Mouse (Mus musculus) intestine, postnatal 0 days (tissue): ENCODE results near the gene Zfp780b. TPM values are rescaled to one million over a fixed set of nuclear protein-coding genes. Genes with fewer than 3 reads are reported as not detected.
"Not testable (repeated sequence)": the region's sequence is repeated elsewhere in the genome, so short reads cannot be mapped to it uniquely, and the experiment has no call there.

Experiments
- ATAC-seq: fragments of 200-750 bp; cut with Nextera tagmentation; 2 replicates; pipeline ENCODE4 v1.8.0; 2017; ENCODE audit warnings: mild to moderate bottlenecking, moderate TSS enrichment, moderate library complexity
- H3K27ac ChIP-seq: fragments of 300-500 bp; sonication (generic); 2 replicates; pipeline ENCODE4 v1.5.1; 2014; ENCODE audit warnings: mild to moderate bottlenecking, low read depth, low read length, moderate library complexity
- H3K27me3 ChIP-seq: fragments of 300-500 bp; sonication (generic); replicated peaks from 2 replicates; pipeline ENCODE4 v1.6.1; 2014; ENCODE audit warnings: low read length, mixed read lengths; ENCODE audit not compliant: control insufficient read depth, insufficient read depth
- H3K36me3 ChIP-seq: fragments of 300-500 bp; sonication (generic); 2 replicates; pipeline ENCODE4 v1.6.1; 2014; ENCODE audit warnings: mild to moderate bottlenecking, moderate library complexity; ENCODE audit not compliant: control insufficient read depth, insufficient read depth
- H3K4me1 ChIP-seq: fragments of 300-500 bp; sonication (generic); replicated peaks from 2 replicates; pipeline ENCODE4 v1.6.1; 2014; ENCODE audit warnings: antibody characterized with exemption, low read length, mixed read lengths; ENCODE audit not compliant: control insufficient read depth, insufficient read depth
- H3K4me2 ChIP-seq: fragments of 300-500 bp; sonication (generic); replicated peaks from 2 replicates; pipeline ENCODE4 v1.6.1; 2014; ENCODE audit warnings: low read depth, mild to moderate bottlenecking, moderate library complexity
- H3K4me3 ChIP-seq: fragments of 300-500 bp; sonication (generic); 2 replicates; pipeline ENCODE4 v1.5.1; 2014; ENCODE audit warnings: low read depth, low read length
- H3K9ac ChIP-seq: fragments of 300-500 bp; sonication (generic); 2 replicates; pipeline ENCODE4 v1.6.1; 2014; ENCODE audit warnings: mild to moderate bottlenecking, low read depth, low read length
- H3K9me3 ChIP-seq: fragments of 300-500 bp; sonication (generic); 2 replicates; pipeline ENCODE4 v1.6.1; 2016; ENCODE audit warnings: mixed run types; ENCODE audit not compliant: control insufficient read depth
- CTCF ChIP-seq: sonication (generic); IDR thresholded peaks from 2 replicates; pipeline ENCODE4 v1.5.1; 2016; ENCODE audit warnings: low read depth, mild to moderate bottlenecking, control low read depth, antibody characterized with exemption, moderate library complexity
- WGBS: fragments of 180-500 bp; shearing (Covaris S2); extraction: QIAGEN DNeasy Blood & Tissue Kit; methylation state at CpG from one replicate; pipeline ENCODE4 v1.1.7; 2014; 5-methylcytosine and 5-hydroxymethylcytosine counted together
- polyA plus RNA-seq: library from polyadenylated mRNA; unstranded; fragments of >200 nt; fragmentation: Nextera tagmentation; extraction: Ambion mirVana; gene quantifications from 2 replicates; pipeline ENCODE4 v1.2.1, GENCODE M21; 2015

Gene Zfp780b
- polyA plus RNA-seq, 1 experiment from 2014 or later: 4.7 TPM

- not testable (repeated sequence) for H3K9ac ChIP-seq, H3K36me3 ChIP-seq, H3K4me3 ChIP-seq, H3K27me3 ChIP-seq, H3K4me2 ChIP-seq, H3K4me1 ChIP-seq, ATAC-seq, H3K9me3 ChIP-seq, H3K27ac ChIP-seq
- 38% methylated on average over 5 of the region's 7 CpGs for WGBS
- TF ChIP-seq CTCF: peak; percentile 53
These were observed 37.1 kb downstream of the Zfp780b start for GRCm38 (mm10) chr7:27941869-27942268.

- not testable (repeated sequence) for ATAC-seq, H3K9me3 ChIP-seq, H3K36me3 ChIP-seq, H3K27me3 ChIP-seq, H3K4me1 ChIP-seq, H3K9ac ChIP-seq, H3K27ac ChIP-seq
- peak overlapping the region; percentile 59 for H3K4me2 ChIP-seq
- peak overlapping the region; percentile 23 for H3K4me3 ChIP-seq
- WGBS: 17% methylated on average over 1 of the region's 9 CpGs
These were observed 45.2 kb downstream of the Zfp780b start for GRCm38 (mm10) chr7:27933800-27934158.

GRCm38 (mm10) chr7:27933050-27933799 is 45.7 kb downstream of the Zfp780b start:
- Histone ChIP-seq H3K36me3 (no peaks in the 10 kb centered on the region), H3K27ac (no peak overlapping the region), H3K9ac (0 out of 2 replicates have a peak overlapping the region, but pooled peaks have one; percentile 22), H3K27me3 (no peaks in the 10 kb centered on the region), H3K4me3 (peak overlapping the region; percentile 23), H3K4me1 (peaks cover 4% of the 10 kb centered on the region; the same call in 1 of the 2 replicates), H3K9me3 (no peaks in the 10 kb centered on the region), H3K4me2 (peak overlapping the region; percentile 59)
- ATAC-seq: peak; percentile 83; the same call in 1 of the 2 replicates
- TF ChIP-seq CTCF: no peak
- 16% methylated on average over 7 of the region's 7 CpGs for WGBS

DNA sequence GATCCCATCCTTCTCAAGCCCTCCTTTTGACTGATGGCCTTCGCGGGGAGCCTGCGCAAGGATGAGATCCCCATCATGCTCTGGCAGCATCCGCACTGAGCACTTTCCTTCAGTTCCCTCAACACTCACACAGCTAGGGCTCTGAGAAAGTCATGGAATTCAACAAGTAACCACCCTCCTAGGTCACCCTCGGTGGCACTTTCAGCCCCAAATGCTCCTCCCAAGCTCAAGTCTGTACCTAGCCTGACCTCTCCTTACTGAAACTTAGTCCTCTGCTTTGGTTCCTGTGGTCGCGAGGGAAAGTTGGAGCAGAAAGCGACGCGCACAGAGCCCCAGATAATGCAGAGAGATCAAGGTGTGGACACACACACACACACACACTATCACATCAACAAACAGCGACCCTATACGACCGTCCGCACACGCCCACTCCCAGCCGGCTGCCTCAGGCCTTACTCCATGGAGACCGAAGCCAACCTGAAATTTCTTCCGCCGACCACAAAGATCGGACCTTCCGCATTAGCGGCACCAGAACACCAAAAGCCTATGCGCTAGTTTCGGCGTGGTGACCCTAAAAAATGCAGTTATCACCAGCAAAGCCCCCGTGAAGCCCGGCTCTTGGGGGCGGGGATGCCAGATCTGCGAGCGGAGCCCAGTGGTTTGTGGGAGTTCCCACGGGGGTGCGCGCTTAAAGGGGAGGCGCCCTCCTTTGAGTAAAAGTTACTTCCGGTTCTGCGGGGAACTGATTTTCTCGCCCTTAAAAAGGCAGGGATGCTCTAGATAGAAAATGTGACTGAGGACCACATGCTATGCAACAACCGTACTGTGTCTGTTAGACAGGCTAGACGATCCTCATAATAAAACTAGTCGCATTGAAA is 49.9 kb downstream of the Zfp780b start, which contains the start of gene Zfp974:
Zfp974 (minus strand) TSS at position 643 of the 878 bp plus-strand sequence.
- Histone ChIP-seq H3K4me1 (peaks cover 4% of the 10 kb centered on the region; the same call in 1 of the 2 replicates), H3K9ac (peak within 1 kb of the TSS; percentile 63), H3K9me3 (no peaks in the 10 kb centered on the region), H3K27ac (no peak within 1 kb of the TSS; the same call in 1 of the 2 replicates), H3K4me2 (peak within 1 kb of the TSS; percentile 81), H3K27me3 (no peaks in the 10 kb centered on the region), H3K4me3 (peak within 1 kb of the TSS; percentile 54), H3K36me3 (0 out of 2 replicates have a peak, but pooled peaks cover 10% of the 10 kb centered on the region)
- TF ChIP-seq CTCF: no peak
- 2% methylated on average over 40 of the region's 40 CpGs for WGBS
- ATAC-seq: peak; percentile 80

- H3K9me3 ChIP-seq, H3K4me2 ChIP-seq, H3K27ac ChIP-seq, H3K27me3 ChIP-seq, ATAC-seq, H3K9ac ChIP-seq, H3K4me3 ChIP-seq, H3K4me1 ChIP-seq: not testable (repeated sequence)
- 0 out of 2 replicates have a peak, but pooled peaks cover 12% of the 10 kb centered on the region for H3K36me3 ChIP-seq
- WGBS: 43% methylated on average over 4 of the region's 4 CpGs
These were observed 51.9 kb downstream of the Zfp780b start for GRCm38 (mm10) chr7:27927041-27927440.

DNA sequence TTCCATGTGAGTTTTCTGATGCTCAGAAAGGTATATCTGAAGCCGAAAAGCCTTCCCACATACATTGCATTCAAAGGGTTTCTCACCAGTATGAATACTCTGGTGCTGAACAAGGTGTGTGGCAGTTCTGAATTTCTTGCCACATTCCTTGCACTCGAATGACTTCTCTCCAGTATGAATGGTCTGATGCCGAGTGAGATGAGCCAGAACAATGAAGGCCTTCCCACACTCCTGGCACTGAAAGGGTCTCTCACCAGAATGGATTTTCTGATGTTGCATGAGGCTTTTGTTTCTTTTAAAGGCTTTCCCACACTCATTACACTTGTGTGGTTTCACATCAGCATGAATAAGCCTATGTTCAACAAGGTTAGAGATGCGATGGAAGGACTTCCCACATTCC is 68.0 kb downstream of the Zfp780b start:
- not testable (repeated sequence) for H3K36me3 ChIP-seq, H3K4me1 ChIP-seq, H3K27me3 ChIP-seq, ATAC-seq, H3K4me3 ChIP-seq, H3K4me2 ChIP-seq, H3K27ac ChIP-seq, H3K9me3 ChIP-seq, H3K9ac ChIP-seq
- WGBS: 95% methylated on average over 3 of the region's 4 CpGs

Other genes with a start within 250 kb of the Zfp780b start
- 6.7 and 8.5 TPM in 2 replicates for gene Zfp60, start 247.8 kb downstream of the Zfp780b start, polyA plus RNA-seq
- gene Zfp626, start 172.0 kb downstream of the Zfp780b start, polyA plus RNA-seq: 1.5 and 1.6 TPM in 2 replicates
- 2.2 and 2.5 TPM in 2 replicates for gene Zfp59, start 140.6 kb downstream of the Zfp780b start, polyA plus RNA-seq
- 1.2 and 1.3 TPM in 2 replicates for gene Zfp607a, start 121.6 kb downstream of the Zfp780b start, polyA plus RNA-seq
- gene Zfp974, start 49.7 kb downstream of the Zfp780b start, polyA plus RNA-seq: 3.7 and 3.9 TPM in 2 replicates
- 0.85 and 0.96 TPM in 2 replicates for gene Zfp850, start 34.9 kb upstream of the Zfp780b start, polyA plus RNA-seq
- 149 and 155 TPM in 2 replicates for gene Psmc4, start 70.9 kb upstream of the Zfp780b start, polyA plus RNA-seq
- 444 and 492 TPM in 2 replicates for gene Fcgbp, start 92.1 kb upstream of the Zfp780b start, polyA plus RNA-seq
- 2.3 and 2.4 TPM in 2 replicates for gene 9530053A07Rik, start 150.3 kb upstream of the Zfp780b start, polyA plus RNA-seq
- gene Fbl, start 190.5 kb upstream of the Zfp780b start, polyA plus RNA-seq: 60.6 and 67.1 TPM in 2 replicates
- gene Dyrk1b, start 200.3 kb upstream of the Zfp780b start, polyA plus RNA-seq: 7.0 and 8.2 TPM in 2 replicates